Mouse (Mus musculus) brain, adult 10 weeks (tissue): ENCODE measurements around the gene Zfp592. TPM values are rescaled to one million over a fixed set of nuclear protein-coding genes. Genes with fewer than 3 reads are reported as not detected.

Experiments
- polyA plus RNA-seq: library from polyadenylated mRNA; stranded (reverse); fragments of 350-450 nt; fragmentation: Illumina TruSeq; extraction: RNeasy Lipid Tissue Mini Kit (QIAGEN cat#74804); gene quantifications from one replicate; pipeline ENCODE4 v1.2.3, GENCODE M21; 2015; ENCODE audit warnings: low read depth, low replicate concordance

Gene Zfp592
- polyA plus RNA-seq = 10.2 TPM

GRCm38 (mm10) chr7:80992980-80993833 is at the start of gene Zfp592:
Gene Zfp592 (plus strand): TSS chr7:80993681.

GRCm38 (mm10) chr7:80947445-80948350 is 45.8 kb upstream of the Zfp592 start, which contains the start of gene Sec11a:
Gene Sec11a (minus strand): TSS chr7:80947780.

GRCm38 (mm10) chr7:81057471-81057870 is 64.0 kb downstream of the Zfp592 start, which contains the start of gene Alpk3:
Gene Alpk3 (plus strand): TSS chr7:81057600.

Other genes starting within 250 kb of the Zfp592 start
- 11.7 TPM for gene Iqgap1, start 167.7 kb upstream of the Zfp592 start, polyA plus RNA-seq
- 10.0 TPM for gene Zscan2, start 132.8 kb upstream of the Zfp592 start, polyA plus RNA-seq
- gene Wdr73, start 92.4 kb upstream of the Zfp592 start, polyA plus RNA-seq = 33.5 TPM
- 10.4 TPM for gene Nmb, start 88.6 kb upstream of the Zfp592 start, polyA plus RNA-seq
- gene Sec11a, start 45.9 kb upstream of the Zfp592 start, polyA plus RNA-seq = 50.2 TPM
- gene Alpk3, start 63.9 kb downstream of the Zfp592 start, polyA plus RNA-seq = 0.37 TPM
- gene Slc28a1, start 121.1 kb downstream of the Zfp592 start, polyA plus RNA-seq = 0.19 TPM
- gene Pde8a, start 219.9 kb downstream of the Zfp592 start, polyA plus RNA-seq = 14.8 TPM